Mouse (Mus musculus): Measurements from ENCODE around the gene Cnot1. TPM values are rescaled to one million over a fixed set of nuclear protein-coding genes. Genes with fewer than 3 reads are reported as not detected.

Gene Cnot1
- total and polyA plus RNA-seq, 3 experiments: 119 to 3,440 (median 259) TPM

- TF ChIP-seq EP300 (IDR thresholded peaks at IDR 0.05; ENCODE audit: low read depth in 1 of 2, low read length in 2 of 2): 0 out of 4 replicates have a peak, but pooled peaks of 1 of the 2 experiments have one; percentile 3
- TF ChIP-seq MEF2A (IDR thresholded peaks at IDR 0.05; ENCODE audit: extremely low read depth, insufficient replicate concordance, low read depth, low read length, poor library complexity, severe bottlenecking): no peak
- TF ChIP-seq JUND (IDR thresholded peaks at IDR 0.05; ENCODE audit: low read depth, low read length): no peak
Measured at GRCm38 (mm10) chr8:95833435-95833984, 26.2 kb upstream of the Cnot1 start.

GRCm38 (mm10) chr8:95832603-95833434 is 25.6 kb upstream of the Cnot1 start:
- peaks cover 0 to 10% of the 10 kb centered on the region in 2 experiments; a peak in 1 of 4 replicates for H3K4me1 ChIP-seq (ENCODE audit: control insufficient read depth in 1 of 2, insufficient read depth in 2 of 2, low read length in 2 of 2)
- no peaks in the 10 kb centered on the region for H3K79me2 ChIP-seq (ENCODE audit: control insufficient read depth, insufficient read depth, low read length, poor library complexity)
- H3K27ac ChIP-seq (ENCODE audit: control insufficient read depth, low read depth, low read length): peak overlapping the region; percentile 50
- H3K4me3 ChIP-seq (ENCODE audit: control insufficient read depth in 1 of 2, insufficient read depth in 1 of 2, low read depth in 2 of 2, low read length in 2 of 2): peak overlapping the region; percentile 59 to 61
- H3K27me3 ChIP-seq (ENCODE audit: control insufficient read depth in 1 of 2, insufficient read depth in 2 of 2, low read length in 2 of 2): no peaks in the 10 kb centered on the region
- peaks cover 0 to 3% of the 10 kb centered on the region in 2 experiments; a peak in 2 of 4 replicates for H3K36me3 ChIP-seq (ENCODE audit: control insufficient read depth in 1 of 2, insufficient read depth in 2 of 2, low read length in 2 of 2)
- peak overlapping the region; percentile 68 for H3K9ac ChIP-seq (ENCODE audit: control insufficient read depth, low read depth, low read length, poor library complexity, severe bottlenecking)
- peak; percentile 92 for DNase-seq (ENCODE audit: low read depth, low spot score)
- H3K9me3 ChIP-seq (replicated peaks; ENCODE audit: insufficient read depth, low read length): no peaks in the 10 kb centered on the region
- no peak for TF ChIP-seq GABPA (IDR thresholded peaks at IDR 0.05; ENCODE audit: low read depth, low read length)
- TF ChIP-seq CHD1 (IDR thresholded peaks at IDR 0.05; ENCODE audit: low read depth, low read length): no peak
- TF ChIP-seq UBTF (IDR thresholded peaks at IDR 0.05; ENCODE audit: borderline replicate concordance, insufficient read depth, low read depth, low read length): no peak
- no peak for TF ChIP-seq KAT2A (conservative IDR thresholded peaks at IDR 0.05; ENCODE audit: low read depth, low read length)
- TF ChIP-seq TBP (IDR thresholded peaks at IDR 0.05; ENCODE audit: low read depth, low read length): no peak
- TF ChIP-seq ETS1 (IDR thresholded peaks at IDR 0.05; ENCODE audit: low read depth, low read length): peak; percentile 22; the same call in 1 of the 2 replicates
- no peak for TF ChIP-seq POLR2AphosphoS2 (IDR thresholded peaks at IDR 0.05; ENCODE audit: low read length)
- no peak for TF ChIP-seq BHLHE40 (IDR thresholded peaks at IDR 0.05; ENCODE audit: borderline replicate concordance, low read depth, low read length)
- TF ChIP-seq ZNF384 (IDR thresholded peaks at IDR 0.05; ENCODE audit: low read depth, low read length): no peak
- TF ChIP-seq ELF1 (IDR thresholded peaks at IDR 0.05; ENCODE audit: low read depth, low read length): 0 out of 2 replicates have a peak, but pooled peaks have one; percentile 29
- 0 out of 2 replicates have a peak, but pooled peaks have one; percentile 18 for TF ChIP-seq MAX (IDR thresholded peaks at IDR 0.05; ENCODE audit: low read length)
- no peak for TF ChIP-seq USF1 (IDR thresholded peaks at IDR 0.05; ENCODE audit: low read depth, low read length)
- 0 out of 2 replicates have a peak, but pooled peaks have one; percentile 2 for TF ChIP-seq GATA1 (IDR thresholded peaks at IDR 0.05; ENCODE audit: low read depth, low read length)
- no peak for TF ChIP-seq MYC (IDR thresholded peaks at IDR 0.05; ENCODE audit: low read depth, low read length)
- TF ChIP-seq HCFC1 (IDR thresholded peaks at IDR 0.05; ENCODE audit: low read depth, low read length): 0 out of 2 replicates have a peak, but pooled peaks have one; percentile 41
- TF ChIP-seq RAD21 (IDR thresholded peaks at IDR 0.05; ENCODE audit: low read depth, low read length): peak; percentile 91
- peak; percentile 42; the same call in 1 of the 2 replicates for TF ChIP-seq ZKSCAN1 (IDR thresholded peaks at IDR 0.05; ENCODE audit: low read depth, low read length)
- peak; percentile 82 to 98 (median 90) for TF ChIP-seq CTCF (IDR thresholded peaks at IDR 0.05 in 2 of 3, conservative IDR thresholded peaks at IDR 0.05 in 1 of 3; ENCODE audit: control insufficient read depth in 1 of 3, insufficient read depth in 1 of 3, low read depth in 2 of 3, low read length in 3 of 3, poor library complexity in 1 of 3, severe bottlenecking in 1 of 3)
- TF ChIP-seq NELFE (IDR thresholded peaks at IDR 0.05; ENCODE audit: low read depth, low read length): peak; percentile 46
- TF ChIP-seq USF2 (IDR thresholded peaks at IDR 0.05; ENCODE audit: borderline replicate concordance in 1 of 2, insufficient read depth in 1 of 2, low read depth in 1 of 2, low read length in 2 of 2): no peak
- TF ChIP-seq TAL1 (IDR thresholded peaks at IDR 0.05; ENCODE audit: low read length): no peak
- no peak for TF ChIP-seq MYB (IDR thresholded peaks at IDR 0.05; ENCODE audit: low read depth, low read length)
- peak; percentile 51 for TF ChIP-seq MXI1 (IDR thresholded peaks at IDR 0.05; ENCODE audit: low read depth, low read length)
- no peak for TF ChIP-seq EP300 (IDR thresholded peaks at IDR 0.05; ENCODE audit: low read depth in 1 of 2, low read length in 2 of 2)
- TF ChIP-seq E2F4 (IDR thresholded peaks at IDR 0.05; ENCODE audit: borderline replicate concordance, low read depth, low read length): no peak

More at GRCm38 (mm10) chr8:95833435-95833984, 26.2 kb upstream of the Cnot1 start:
- Histone ChIP-seq H3K79me2 (ENCODE audit: control insufficient read depth, insufficient read depth, low read length, poor library complexity) (no peaks in the 10 kb centered on the region), H3K27ac (ENCODE audit: control insufficient read depth, low read depth, low read length) (no peak overlapping the region), H3K36me3 (ENCODE audit: control insufficient read depth in 1 of 2, insufficient read depth in 2 of 2, low read length in 2 of 2) (peaks cover 0 to 3% of the 10 kb centered on the region in 2 experiments; a peak in 2 of 4 replicates), H3K9ac (ENCODE audit: control insufficient read depth, low read depth, low read length, poor library complexity, severe bottlenecking) (peak overlapping the region; percentile 68), H3K9me3 (replicated peaks; ENCODE audit: insufficient read depth, low read length) (no peaks in the 10 kb centered on the region), H3K4me3 (ENCODE audit: control insufficient read depth in 1 of 2, insufficient read depth in 1 of 2, low read depth in 2 of 2, low read length in 2 of 2) (peak overlapping the region; percentile 59 to 61), H3K4me1 (ENCODE audit: control insufficient read depth in 1 of 2, insufficient read depth in 2 of 2, low read length in 2 of 2) (peaks cover 0 to 10% of the 10 kb centered on the region in 2 experiments; a peak in 1 of 4 replicates), H3K27me3 (ENCODE audit: control insufficient read depth in 1 of 2, insufficient read depth in 2 of 2, low read length in 2 of 2) (no peaks in the 10 kb centered on the region)
- peak; percentile 59 for DNase-seq (ENCODE audit: low read depth, low spot score)
